Mouse (Mus musculus) urinary bladder, postnatal 0 days (tissue): Measurements from ENCODE around the gene Ric8b. TPM values are rescaled to one million over a fixed set of nuclear protein-coding genes. Genes with fewer than 3 reads are reported as not detected.

Experiments
- polyA plus RNA-seq: library from polyadenylated mRNA; unstranded; fragments of >200 nt; fragmentation: Nextera tagmentation; extraction: Ambion mirVana; gene quantifications from 2 replicates; pipeline ENCODE4 v1.2.1, GENCODE M21; 2015

Gene Ric8b
- polyA plus RNA-seq, result 12.4 and 13.0 TPM in 2 replicates

GRCm38 (mm10) chr10:84916810-84917730 is at the start of gene Ric8b:
Gene Ric8b, plus strand, starts transcription at chr10:84917616.

Other genes with a start within 250 kb of the Ric8b start
- not detected in 2 replicates for gene Rfx4, start 161.6 kb upstream of the Ric8b start, polyA plus RNA-seq
- gene Fhl4, start 184.9 kb downstream of the Ric8b start, polyA plus RNA-seq, result 0.79 and 0.88 TPM in 2 replicates
- 47.6 and 63.7 TPM in 2 replicates for gene Tmem263, start 185.0 kb downstream of the Ric8b start, polyA plus RNA-seq
- 5.8 TPM in 2 replicates for gene Mterf2, start 210.4 kb downstream of the Ric8b start, polyA plus RNA-seq